Mouse (Mus musculus) hindbrain, embryonic 15.5 days (tissue): Measurements from ENCODE around the gene Spp2. TPM values are rescaled to one million over a fixed set of nuclear protein-coding genes. Genes with fewer than 3 reads are reported as not detected.

Experiments used
- ATAC-seq: fragments of 200-750 bp; cut with Nextera tagmentation; 2 replicates; pipeline ENCODE4 v1.8.0; 2017; ENCODE audit warnings: low read depth, moderate number of reproducible peaks, moderate TSS enrichment; ENCODE audit not compliant: low FRiP score
- H3K27ac ChIP-seq: fragments of 300-500 bp; sonication (generic); replicated peaks from 2 replicates; pipeline ENCODE4 v1.5.1; 2015; ENCODE audit warnings: mild to moderate bottlenecking, inconsistent platforms
- H3K27me3 ChIP-seq: fragments of 300-500 bp; sonication (generic); 2 replicates; pipeline ENCODE4 v1.6.1; 2015; ENCODE audit warnings: control low read depth, inconsistent platforms
- H3K36me3 ChIP-seq: fragments of 300-500 bp; sonication (generic); 2 replicates; pipeline ENCODE4 v1.6.1; 2015; ENCODE audit warnings: control low read depth, inconsistent platforms
- H3K4me1 ChIP-seq: fragments of 300-500 bp; sonication (generic); replicated peaks from 2 replicates; pipeline ENCODE4 v1.6.1; 2015; ENCODE audit warnings: control low read depth, inconsistent platforms
- H3K4me2 ChIP-seq: fragments of 300-500 bp; sonication (generic); 2 replicates; pipeline ENCODE4 v1.6.1; 2015; ENCODE audit warnings: moderate library complexity, mild to moderate bottlenecking, inconsistent platforms
- H3K4me3 ChIP-seq: fragments of 300-500 bp; sonication (generic); 2 replicates; pipeline ENCODE4 v1.5.1; 2015; ENCODE audit warnings: mild to moderate bottlenecking, inconsistent platforms
- H3K9ac ChIP-seq: fragments of 300-500 bp; sonication (generic); 2 replicates; pipeline ENCODE4 v1.6.1; 2015; ENCODE audit warnings: inconsistent platforms
- H3K9me3 ChIP-seq: fragments of 300-500 bp; sonication (generic); 2 replicates; pipeline ENCODE4 v1.6.1; 2016; ENCODE audit warnings: control low read depth, inconsistent platforms
- WGBS: fragments of 180-500 bp; shearing (Covaris S2); methylation state at CpG from one replicate; pipeline ENCODE4 v1.1.7; 2015; 5-methylcytosine and 5-hydroxymethylcytosine counted together
- polyA plus RNA-seq: library from polyadenylated mRNA; unstranded; fragments of >200 nt; fragmentation: Nextera tagmentation; extraction: Ambion mirVana; gene quantifications from 2 replicates; pipeline ENCODE4 v1.2.1, GENCODE M21; 2015

Spp2 gene
- polyA plus RNA-seq, 1 experiment from 2014 or later, result 0.44 TPM

DNA sequence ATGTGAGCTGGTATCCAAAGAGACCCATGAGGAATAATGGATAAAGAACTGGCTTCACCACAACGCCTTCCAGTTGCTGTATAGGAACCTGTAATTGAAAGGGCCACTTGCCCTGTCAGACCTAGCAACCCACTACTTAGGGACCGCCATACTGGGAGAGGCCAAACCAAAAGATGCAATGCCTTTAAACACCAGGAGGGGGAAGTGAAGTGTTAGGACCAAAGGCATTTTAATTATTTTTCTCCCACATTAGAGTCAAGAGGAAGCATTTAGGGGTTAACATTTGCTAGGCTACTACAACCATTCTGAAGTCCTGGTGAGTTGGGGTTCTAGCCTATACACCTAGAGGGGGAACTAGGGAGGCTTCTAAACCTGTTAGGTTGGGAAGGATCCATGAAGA, 67.1 kb downstream of the Spp2 start:
- no peak for ATAC-seq
- WGBS, result 73% methylated on average over 2 of the region's 2 CpGs
- H3K9ac ChIP-seq, result no peak overlapping the region
- no peak overlapping the region for H3K27ac ChIP-seq
- no peaks in the 10 kb centered on the region for H3K27me3 ChIP-seq
- H3K4me1 ChIP-seq, result 0 out of 2 replicates have a peak, but pooled peaks cover 15% of the 10 kb centered on the region
- H3K4me3 ChIP-seq, result no peak overlapping the region
- H3K4me2 ChIP-seq, result no peak overlapping the region
- H3K9me3 ChIP-seq, result no peaks in the 10 kb centered on the region
- H3K36me3 ChIP-seq, result no peaks in the 10 kb centered on the region

DNA sequence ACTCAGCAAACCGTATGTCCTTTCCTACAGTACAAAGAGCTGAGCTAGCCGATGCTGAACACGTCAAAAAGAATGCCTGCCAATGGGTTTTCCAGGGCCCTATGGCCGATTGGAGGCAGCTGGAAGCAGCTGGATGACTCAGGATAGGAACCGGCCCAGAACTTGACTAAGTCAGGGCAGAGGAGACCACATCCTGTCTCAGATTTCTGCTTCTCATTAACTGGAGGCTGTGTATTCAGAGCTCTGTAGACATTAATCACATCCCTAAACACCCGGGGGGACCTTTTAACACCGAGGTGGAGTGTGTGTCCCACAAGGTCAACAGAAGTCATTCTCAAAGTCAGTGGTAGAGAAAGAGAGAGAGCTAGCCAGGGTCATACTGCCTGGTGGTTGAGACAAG, 67.8 kb downstream of the Spp2 start:
- H3K36me3 ChIP-seq, result no peaks in the 10 kb centered on the region
- H3K4me1 ChIP-seq, result 0 out of 2 replicates have a peak, but pooled peaks cover 15% of the 10 kb centered on the region
- no peaks in the 10 kb centered on the region for H3K9me3 ChIP-seq
- no peak overlapping the region for H3K27ac ChIP-seq
- no peak overlapping the region for H3K4me3 ChIP-seq
- no peaks in the 10 kb centered on the region for H3K27me3 ChIP-seq
- no peak for ATAC-seq
- 53% methylated on average over 7 of the region's 7 CpGs for WGBS
- H3K4me2 ChIP-seq, result no peak overlapping the region
- no peak overlapping the region for H3K9ac ChIP-seq

DNA sequence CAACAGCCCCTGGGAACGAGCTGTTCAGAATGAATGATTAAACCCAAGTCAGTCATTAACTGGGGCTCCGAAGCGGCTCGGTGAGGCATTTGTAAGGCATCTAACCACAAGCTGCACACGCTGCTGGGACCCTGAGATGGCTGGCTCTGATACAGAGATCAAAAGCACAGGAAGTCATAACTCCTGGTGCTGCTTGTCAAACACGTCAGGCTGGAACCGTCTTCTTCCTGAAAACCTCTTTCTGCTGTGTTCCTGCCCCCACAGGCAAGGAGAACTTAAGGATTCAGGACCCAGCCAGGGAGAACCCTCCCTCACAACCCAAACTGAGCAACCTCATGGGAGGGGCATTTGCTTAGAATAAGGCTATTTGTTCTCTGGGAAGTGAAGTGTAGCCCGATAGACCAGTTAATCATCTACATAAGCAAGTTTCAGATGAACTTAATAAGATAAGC, 68.8 kb downstream of the Spp2 start:
- no peaks in the 10 kb centered on the region for H3K36me3 ChIP-seq
- H3K9me3 ChIP-seq, result no peaks in the 10 kb centered on the region
- H3K4me2 ChIP-seq, result no peak overlapping the region
- H3K27me3 ChIP-seq, result no peaks in the 10 kb centered on the region
- no peak overlapping the region for H3K27ac ChIP-seq
- peaks cover 15% of the 10 kb centered on the region; the same call in 1 of the 2 replicates for H3K4me1 ChIP-seq
- 22% methylated on average over 8 of the region's 8 CpGs for WGBS
- ATAC-seq, result no peak
- no peak overlapping the region for H3K4me3 ChIP-seq
- no peak overlapping the region for H3K9ac ChIP-seq

Other genes starting within 250 kb of the Spp2 start
- not detected in 2 replicates for gene Ugt1a5, start 240.9 kb upstream of the Spp2 start, polyA plus RNA-seq
- gene Ugt1a2, start 206.4 kb upstream of the Spp2 start, polyA plus RNA-seq, result not detected in 2 replicates
- 13.2 and 13.5 TPM in 2 replicates for gene Dnajb3, start 201.2 kb upstream of the Spp2 start, polyA plus RNA-seq
- not detected in 2 replicates for gene Ugt1a1, start 195.0 kb upstream of the Spp2 start, polyA plus RNA-seq
- gene Mroh2a, start 180.0 kb upstream of the Spp2 start, polyA plus RNA-seq, result 0.57 and 0.76 TPM in 2 replicates
- gene Hjurp, start 129.3 kb upstream of the Spp2 start, polyA plus RNA-seq, result 77.9 and 81.6 TPM in 2 replicates
- 0.06 and 0.08 TPM in 2 replicates for gene Trpm8, start 129.3 kb upstream of the Spp2 start, polyA plus RNA-seq
- gene Glrp1, start 103.1 kb downstream of the Spp2 start, polyA plus RNA-seq, result not detected in 2 replicates